ENCODE assay signal across 18 mouse cellular contexts in genomic region chr1:98554388-98554787, GRCm38 (mm10).
DNase-seq lines count a peak whose midpoint lies in the region; ATAC-seq lines count a peak whose summit lies in the region.
"Had no signal": no experiment of that assay in that cellular context is flagged by ENCODE, and none has a peak within 500 bp of the region (broad histone marks: within the 10 kb centered on the region; RNA-seq: fewer than 3 reads in every experiment).

No protein-coding gene starts in this region.

- ATAC-seq in common myeloid progenitor, adult 5-6 weeks (replicated peaks; ENCODE audit: low read depth, poor library complexity, severe bottlenecking) = peak; percentile 95
- peak; percentile 96 for ATAC-seq in granulocyte monocyte progenitor cell, adult 5-6 weeks (replicated peaks; ENCODE audit: poor library complexity, severe bottlenecking)
- peak; percentile 94 for ATAC-seq in megakaryocyte, adult 5-6 weeks (ENCODE audit: poor library complexity, severe bottlenecking)
- ATAC-seq in monocyte, adult 5-6 weeks (replicated peaks; ENCODE audit: insufficient number of reproducible peaks, low FRiP score, low TSS enrichment, poor library complexity, severe bottlenecking) = peak; percentile 71
- ATAC-seq: forebrain, embryonic 13.5 days; forebrain, embryonic 15.5 days; forebrain, postnatal 0 days had no signal

- no peak for DNase-seq in adrenal gland, postnatal 25 days
- no peak for DNase-seq in gastrocnemius, adult 8-10 months (ENCODE audit: low spot score in 2 of 2)
- DNase-seq in layer of hippocampus, adult 9-10 months (ENCODE audit: low spot score) = no peak
- DNase-seq: adrenal gland, adult 2 months; adrenal gland, postnatal 10 days; adrenal gland, postnatal 36 days; cerebellum, adult 11-12 months; cerebellum, adult 8-10 months; cerebellum, adult 9-11 months; cerebellum, postnatal 14 days; cerebellum, postnatal 36 days; forebrain, postnatal 0 days had no signal
